Mouse (Mus musculus): ENCODE results near the gene Plppr4. TPM values are rescaled to one million over a fixed set of nuclear protein-coding genes. Genes with fewer than 3 reads are reported as not detected.

The Plppr4 gene
- polyA plus RNA-seq, 1 experiment from 2014 or later: 0.16 TPM

DNA sequence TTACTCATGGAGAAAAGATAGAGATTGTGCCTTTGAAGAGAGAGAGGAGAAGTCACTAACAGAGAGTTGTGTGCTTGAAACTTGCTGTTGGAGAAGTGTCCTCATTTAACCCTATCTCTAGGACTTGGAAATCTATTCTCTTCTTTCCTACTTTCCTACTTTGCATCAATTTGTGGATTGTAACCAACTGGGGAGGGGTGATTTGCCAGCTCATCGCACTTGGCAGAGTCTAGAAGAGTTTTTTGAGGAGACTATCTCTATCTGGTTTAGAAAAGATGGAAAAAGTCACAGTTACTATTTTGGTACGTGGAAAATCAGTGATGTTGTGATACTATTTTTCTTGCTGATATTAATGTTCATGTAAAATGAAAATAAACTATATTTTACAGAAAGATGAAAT, 6.7 kb downstream of the Plppr4 start:
- Histone ChIP-seq H3K4me3 (ENCODE audit: low read depth, low read length) (no peak overlapping the region), H3K4me2 (no peak overlapping the region), H3K27me3 (ENCODE audit: insufficient read depth, low read length) (no peaks in the 10 kb centered on the region), H3K36me3 (ENCODE audit: insufficient read depth) (no peaks in the 10 kb centered on the region), H3K27ac (ENCODE audit: low read depth) (no peak overlapping the region), H3K9me3 (ENCODE audit: low read depth, low read length) (no peaks in the 10 kb centered on the region), H3K4me1 (ENCODE audit: insufficient read depth) (no peaks in the 10 kb centered on the region), H3K9ac (no peak overlapping the region)
- WGBS: 66% methylated on average over 2 of the region's 2 CpGs
- DNase-seq (no peak), ATAC-seq (ENCODE audit: insufficient read depth) (no peak)
- no peak for TF ChIP-seq CTCF (IDR thresholded peaks at IDR 0.05; ENCODE audit: low read depth)

DNA sequence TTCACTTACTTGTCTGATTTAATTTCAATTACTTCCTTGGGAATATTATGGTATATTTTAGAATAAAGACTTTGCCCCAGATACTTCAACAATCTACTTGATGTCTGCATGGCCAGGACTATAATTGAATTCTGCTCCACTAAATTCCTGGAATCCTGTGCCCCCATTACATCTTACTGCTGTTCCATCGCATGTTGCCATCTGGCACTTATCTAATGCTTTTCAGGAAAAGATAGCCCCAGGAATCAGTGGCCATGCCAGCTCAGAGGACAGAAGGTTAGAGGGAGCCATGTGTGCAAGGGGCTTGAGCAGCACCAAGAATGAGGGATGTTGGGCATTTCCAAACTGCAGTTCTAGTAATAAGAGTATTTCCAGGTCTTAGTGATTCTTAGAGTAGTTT, 14.3 kb downstream of the Plppr4 start:
- no peak overlapping the region for H3K9ac ChIP-seq
- no peaks in the 10 kb centered on the region for H3K27me3 ChIP-seq (ENCODE audit: insufficient read depth, low read length)
- 76% methylated on average over 1 of the region's 1 CpGs for WGBS
- no peaks in the 10 kb centered on the region for H3K9me3 ChIP-seq (ENCODE audit: low read depth, low read length)
- DNase-seq: no peak
- H3K4me3 ChIP-seq (ENCODE audit: low read depth, low read length): no peak overlapping the region
- no peaks in the 10 kb centered on the region for H3K4me1 ChIP-seq (ENCODE audit: insufficient read depth)
- no peak for ATAC-seq (ENCODE audit: insufficient read depth)
- no peak for TF ChIP-seq CTCF (IDR thresholded peaks at IDR 0.05; ENCODE audit: low read depth)
- no peak overlapping the region for H3K27ac ChIP-seq (ENCODE audit: low read depth)
- no peak overlapping the region for H3K4me2 ChIP-seq
- no peaks in the 10 kb centered on the region for H3K36me3 ChIP-seq (ENCODE audit: insufficient read depth)

DNA sequence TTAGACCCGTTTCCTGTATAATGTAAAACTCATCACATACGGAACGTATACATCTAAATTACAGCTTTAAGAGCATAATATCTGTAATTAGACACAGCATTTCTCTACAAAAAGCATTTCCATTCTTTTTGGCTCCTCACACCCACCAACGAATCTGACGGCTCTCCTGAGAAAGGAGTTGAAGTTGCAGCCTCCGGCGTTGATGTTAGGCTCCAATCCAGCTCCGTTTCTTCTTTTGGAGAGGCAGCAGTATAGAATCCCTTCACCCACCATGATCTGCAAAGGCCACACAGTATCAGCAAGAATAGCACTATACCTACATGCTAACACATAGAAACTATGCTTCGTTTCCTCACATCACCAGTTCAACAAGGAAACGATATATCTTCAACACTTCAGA, 29.2 kb downstream of the Plppr4 start:
- Histone ChIP-seq H3K27me3 (ENCODE audit: insufficient read depth, low read length) (no peaks in the 10 kb centered on the region), H3K27ac (ENCODE audit: low read depth) (no peak overlapping the region), H3K4me1 (ENCODE audit: insufficient read depth) (no peaks in the 10 kb centered on the region), H3K4me2 (no peak overlapping the region), H3K4me3 (ENCODE audit: low read depth, low read length) (no peak overlapping the region), H3K9me3 (ENCODE audit: low read depth, low read length) (no peaks in the 10 kb centered on the region), H3K9ac (no peak overlapping the region), H3K36me3 (ENCODE audit: insufficient read depth) (no peaks in the 10 kb centered on the region)
- 87% methylated on average over 10 of the region's 10 CpGs for WGBS
- ATAC-seq (ENCODE audit: insufficient read depth) (no peak), DNase-seq (no peak)
- no peak for TF ChIP-seq CTCF (IDR thresholded peaks at IDR 0.05; ENCODE audit: low read depth)

DNA sequence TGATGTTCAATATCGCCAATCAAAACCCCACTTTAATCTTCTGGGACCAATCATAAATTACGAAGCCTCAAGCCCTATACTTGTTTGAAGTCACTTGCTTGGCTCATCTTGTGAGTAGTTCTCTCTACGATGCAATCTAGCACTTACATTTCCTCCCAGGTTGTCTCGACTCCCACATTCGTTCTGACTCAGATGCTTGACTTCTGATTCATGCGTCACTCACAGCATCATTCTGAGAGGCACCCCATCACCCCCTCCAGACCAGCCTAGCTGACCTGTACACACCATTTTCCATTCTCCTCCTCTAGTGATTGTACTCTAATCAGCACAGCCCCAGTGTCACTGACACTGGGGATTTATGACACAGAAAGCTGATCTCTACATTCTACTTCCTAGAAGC, 31.2 kb downstream of the Plppr4 start:
- Histone ChIP-seq H3K4me1 (ENCODE audit: insufficient read depth) (no peaks in the 10 kb centered on the region), H3K27ac (ENCODE audit: low read depth) (no peak overlapping the region), H3K36me3 (ENCODE audit: insufficient read depth) (no peaks in the 10 kb centered on the region), H3K9ac (no peak overlapping the region), H3K9me3 (ENCODE audit: low read depth, low read length) (no peaks in the 10 kb centered on the region), H3K27me3 (ENCODE audit: insufficient read depth, low read length) (no peaks in the 10 kb centered on the region), H3K4me3 (ENCODE audit: low read depth, low read length) (no peak overlapping the region), H3K4me2 (no peak overlapping the region)
- ATAC-seq (ENCODE audit: insufficient read depth) (no peak), DNase-seq (no peak)
- 80% methylated on average over 6 of the region's 6 CpGs for WGBS
- no peak for TF ChIP-seq CTCF (IDR thresholded peaks at IDR 0.05; ENCODE audit: low read depth)

DNA sequence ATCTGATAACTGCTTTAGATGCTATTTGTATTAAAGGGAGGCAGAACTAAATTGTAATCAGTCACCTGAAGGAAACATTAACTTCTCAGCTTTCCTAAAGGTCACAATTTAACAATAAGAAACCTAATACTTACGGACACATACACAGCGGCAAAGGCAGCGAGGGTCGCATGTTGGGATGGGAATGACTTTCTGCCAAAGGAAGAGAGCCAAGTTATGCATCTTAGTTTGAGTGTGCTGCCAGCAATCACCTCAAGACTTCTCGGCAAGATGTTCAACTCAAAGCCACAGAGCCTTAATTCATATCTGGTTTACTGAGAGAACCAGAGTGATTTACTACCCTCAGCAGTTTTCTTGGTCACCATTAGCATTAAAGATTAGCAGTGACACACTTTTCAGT, 34.1 kb downstream of the Plppr4 start:
- H3K4me2 ChIP-seq: no peak overlapping the region
- WGBS: 78% methylated on average over 5 of the region's 5 CpGs
- no peak for TF ChIP-seq CTCF (IDR thresholded peaks at IDR 0.05; ENCODE audit: low read depth)
- no peaks in the 10 kb centered on the region for H3K9me3 ChIP-seq (ENCODE audit: low read depth, low read length)
- H3K36me3 ChIP-seq (ENCODE audit: insufficient read depth): no peaks in the 10 kb centered on the region
- no peak overlapping the region for H3K4me3 ChIP-seq (ENCODE audit: low read depth, low read length)
- no peak overlapping the region for H3K27ac ChIP-seq (ENCODE audit: low read depth)
- no peaks in the 10 kb centered on the region for H3K4me1 ChIP-seq (ENCODE audit: insufficient read depth)
- no peaks in the 10 kb centered on the region for H3K27me3 ChIP-seq (ENCODE audit: insufficient read depth, low read length)
- DNase-seq: no peak
- H3K9ac ChIP-seq: no peak overlapping the region
- no peak for ATAC-seq (ENCODE audit: insufficient read depth)

DNA sequence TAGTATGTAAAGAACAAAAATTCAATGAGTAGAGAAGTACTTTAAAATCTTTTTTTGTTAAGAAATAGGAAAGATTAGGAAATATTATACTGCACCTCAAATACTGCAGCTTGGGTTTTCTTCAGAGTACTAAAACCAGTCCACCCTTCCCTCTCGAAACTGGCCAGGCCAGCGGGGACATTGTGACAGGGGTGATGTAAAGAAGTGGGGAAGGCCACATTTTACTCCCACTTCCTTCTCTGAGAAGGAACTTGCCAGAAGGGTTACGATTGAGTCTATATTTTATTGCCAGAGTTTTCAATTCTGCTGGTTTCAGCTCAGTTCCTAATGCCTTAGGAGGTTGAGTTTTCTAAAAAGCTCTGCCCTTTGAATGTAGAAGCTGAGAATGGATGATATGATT, 41.0 kb downstream of the Plppr4 start:
- Histone ChIP-seq H3K27ac (ENCODE audit: low read depth) (no peak overlapping the region), H3K9ac (no peak overlapping the region), H3K4me1 (ENCODE audit: insufficient read depth) (no peaks in the 10 kb centered on the region), H3K9me3 (ENCODE audit: low read depth, low read length) (no peaks in the 10 kb centered on the region), H3K27me3 (ENCODE audit: insufficient read depth, low read length) (no peaks in the 10 kb centered on the region), H3K4me2 (no peak overlapping the region), H3K4me3 (ENCODE audit: low read depth, low read length) (no peak overlapping the region), H3K36me3 (ENCODE audit: insufficient read depth) (no peaks in the 10 kb centered on the region)
- ATAC-seq (ENCODE audit: insufficient read depth): no peak
- no peak for TF ChIP-seq CTCF (IDR thresholded peaks at IDR 0.05; ENCODE audit: low read depth)
- no peak for DNase-seq
- 76% methylated on average over 3 of the region's 3 CpGs for WGBS

DNA sequence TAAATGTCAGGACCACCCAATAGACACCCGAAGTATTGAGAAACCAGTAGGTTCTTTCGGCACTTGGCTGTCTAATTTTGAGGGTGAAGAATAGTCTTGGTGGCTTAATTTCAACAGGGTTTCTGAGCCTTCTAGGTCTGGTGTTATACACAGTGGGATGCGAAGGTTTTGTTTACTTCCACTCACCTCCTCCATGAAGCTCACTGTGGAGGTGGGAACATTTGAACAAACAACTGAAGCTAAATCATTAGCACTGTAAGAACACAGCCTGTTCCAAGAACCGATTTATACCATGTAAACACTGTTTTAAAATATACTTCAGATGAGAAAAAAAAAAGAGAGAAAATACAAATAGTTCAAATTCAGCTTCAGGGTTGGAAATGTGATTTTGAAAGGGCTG, 47.3 kb downstream of the Plppr4 start:
- 74% methylated on average over 4 of the region's 4 CpGs for WGBS
- no peak overlapping the region for H3K9ac ChIP-seq
- TF ChIP-seq CTCF (IDR thresholded peaks at IDR 0.05; ENCODE audit: low read depth): no peak

DNA sequence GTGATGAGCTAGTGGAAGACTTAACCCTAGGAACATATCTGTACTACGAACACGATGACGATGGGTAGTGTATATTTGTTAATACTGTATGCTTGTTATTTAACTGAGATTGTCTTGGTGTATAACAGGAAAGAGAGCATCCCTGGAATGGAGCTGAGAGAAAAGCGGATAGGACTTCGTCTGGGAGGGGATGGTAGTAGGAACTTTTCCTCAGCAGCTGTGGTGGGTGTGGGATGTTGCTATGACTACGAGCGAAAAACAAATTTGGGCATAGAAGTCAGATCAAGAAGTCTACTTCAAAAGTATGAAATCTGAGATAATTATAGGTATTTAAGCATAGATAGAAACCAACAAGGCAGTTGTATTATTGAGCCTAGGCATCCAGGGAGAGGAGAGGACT, 48.6 kb downstream of the Plppr4 start:
- 91% methylated on average over 7 of the region's 7 CpGs for WGBS

More for the DNA sequence above, 47.3 kb downstream of the Plppr4 start:
- H3K4me2 ChIP-seq: no peak overlapping the region
- no peak for DNase-seq
- H3K9me3 ChIP-seq (ENCODE audit: low read depth, low read length): no peaks in the 10 kb centered on the region
- no peak overlapping the region for H3K4me3 ChIP-seq (ENCODE audit: low read depth, low read length)
- no peaks in the 10 kb centered on the region for H3K36me3 ChIP-seq (ENCODE audit: insufficient read depth)
- H3K27me3 ChIP-seq (ENCODE audit: insufficient read depth, low read length): no peaks in the 10 kb centered on the region
- no peak overlapping the region for H3K27ac ChIP-seq (ENCODE audit: low read depth)
- ATAC-seq (ENCODE audit: insufficient read depth): no peak
- H3K4me1 ChIP-seq (ENCODE audit: insufficient read depth): no peaks in the 10 kb centered on the region

More for the DNA sequence above, 48.6 kb downstream of the Plppr4 start:
- ATAC-seq (ENCODE audit: insufficient read depth) (no peak), DNase-seq (no peak)
- TF ChIP-seq CTCF (IDR thresholded peaks at IDR 0.05; ENCODE audit: low read depth): no peak
- Histone ChIP-seq H3K36me3 (ENCODE audit: insufficient read depth) (no peaks in the 10 kb centered on the region), H3K27ac (ENCODE audit: low read depth) (no peak overlapping the region), H3K4me1 (ENCODE audit: insufficient read depth) (no peaks in the 10 kb centered on the region), H3K4me3 (ENCODE audit: low read depth, low read length) (no peak overlapping the region), H3K9ac (no peak overlapping the region), H3K27me3 (ENCODE audit: insufficient read depth, low read length) (no peaks in the 10 kb centered on the region), H3K9me3 (ENCODE audit: low read depth, low read length) (no peaks in the 10 kb centered on the region), H3K4me2 (no peak overlapping the region)

Data from lung, embryonic 14.5 days (tissue).